Mouse (Mus musculus) gastrocnemius, postnatal 36 days (tissue): ENCODE measurements around the gene Olfr1291-ps1. TPM values are rescaled to one million over a fixed set of nuclear protein-coding genes. Genes with fewer than 3 reads are reported as not detected.

Source experiments
- DNase-seq, 2 experiments: peaks; one replicate each; pipeline ENCODE4 v3.0.0; 2022
- intact Hi-C: fragments of 180-260 bp; cut with DNase I; formaldehyde crosslinking; loops from one replicate; pipeline ENCODE4 v1.15.1; 2025
- long read RNA-seq, 2 experiments: library from polyadenylated mRNA; stranded (forward); transcript quantifications; one replicate each; pipeline ENCODE4 v2.0.0; 2021
- total RNA-seq, 2 experiments: library from RNA; stranded (reverse); gene quantifications; 2 replicates each; pipeline ENCODE4 v1.2.3; 2021

Gene Olfr1291-ps1
- not detected for total RNA-seq
- long read RNA-seq, experiment 1, result 0 reads
- long read RNA-seq, experiment 2, result 0 reads

DNA sequence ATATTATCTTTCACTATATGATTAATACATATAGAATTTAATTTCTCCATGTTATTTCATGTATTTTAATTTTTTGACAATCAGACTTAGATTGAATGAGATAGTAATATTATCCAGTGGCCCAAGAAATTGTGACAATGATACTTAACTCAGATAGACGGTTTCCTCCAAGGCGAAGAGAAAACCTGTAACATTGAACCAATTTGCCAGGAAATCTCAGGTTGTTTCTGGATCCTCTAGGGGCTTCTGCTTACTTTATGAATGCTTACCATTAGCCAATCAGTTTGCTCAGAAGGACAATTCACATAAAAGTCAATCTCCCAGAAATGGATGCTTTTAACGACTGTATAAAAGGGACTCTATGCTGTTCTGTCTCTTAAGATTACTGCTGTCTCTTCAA is at the start of gene Olfr1291-ps1:
Gene Olfr1291-ps1, plus strand, starts transcription at position 301 of the 400 bp plus-strand sequence.
- intact Hi-C loops, result no loop called here
- DNase-seq, result no peak

DNA sequence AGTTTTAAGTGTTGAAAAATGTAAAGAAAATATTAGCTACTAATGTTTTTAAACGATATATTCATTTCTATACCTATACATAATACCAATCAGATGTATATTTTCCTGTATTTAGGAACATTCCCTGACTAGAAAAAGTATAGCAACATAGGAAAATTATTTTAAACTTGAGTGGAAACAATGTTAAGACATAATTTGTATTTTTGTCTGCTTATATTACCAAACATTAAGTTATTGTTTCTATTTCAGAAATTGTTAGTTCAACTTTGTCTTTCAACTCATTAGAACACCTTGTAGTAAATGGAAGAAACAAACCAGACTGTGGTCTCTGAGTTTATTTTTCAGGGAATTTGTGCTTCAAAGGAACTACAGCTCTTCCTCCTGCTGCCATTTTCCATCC is 48.1 kb upstream of the Olfr1291-ps1 start, which contains the start of gene Olfr1287:
Gene Olfr1287, plus strand, starts transcription at position 301 of the 400 bp plus-strand sequence.
- intact Hi-C loops, result no loop called here
- no peak for DNase-seq

DNA sequence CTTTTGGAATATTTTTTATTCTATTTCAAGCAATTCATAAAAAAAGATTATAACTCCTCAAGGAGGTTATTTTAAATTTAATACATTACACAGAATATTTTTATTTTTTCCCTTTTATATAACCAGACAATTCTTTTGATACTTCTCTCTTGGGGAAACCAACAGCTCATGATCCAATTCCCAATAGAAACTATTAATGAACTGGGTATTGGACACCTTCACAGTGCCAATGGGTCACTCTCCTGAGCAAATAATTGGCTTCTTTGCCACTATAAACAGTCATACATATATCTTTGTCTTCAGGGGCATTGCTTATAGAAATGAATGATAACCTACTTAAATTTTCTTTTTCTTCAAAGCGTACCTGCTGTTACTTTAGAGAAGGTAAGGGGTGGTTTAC is 23.2 kb upstream of the Olfr1291-ps1 start, which contains the start of gene Olfr1288:
Gene Olfr1288, plus strand, starts transcription at position 301 of the 400 bp plus-strand sequence.
- DNase-seq, result no peak
- intact Hi-C loops, result no loop called here

DNA sequence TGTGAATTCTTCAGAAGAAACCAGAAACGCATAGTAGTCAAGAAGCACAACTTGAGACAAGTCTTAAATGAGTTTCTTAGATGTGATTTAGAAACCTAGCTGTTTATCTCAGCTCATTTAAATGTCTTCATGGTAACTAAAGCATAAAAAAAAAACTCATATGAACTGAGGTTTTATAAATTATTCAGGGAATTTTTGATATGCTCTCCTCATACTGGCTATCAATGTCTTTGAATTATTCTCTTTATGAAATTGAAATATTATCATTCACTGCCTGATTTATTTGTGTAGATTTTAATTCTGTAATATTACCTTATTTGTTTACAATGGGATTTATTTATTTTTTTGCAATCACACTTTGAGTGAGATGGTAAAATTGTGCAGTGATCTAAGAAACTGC is 16.5 kb upstream of the Olfr1291-ps1 start, which contains the start of gene Olfr1289:
Gene Olfr1289, plus strand, starts transcription at position 301 of the 400 bp plus-strand sequence.
- intact Hi-C loops, result no loop called here

GRCm38 (mm10) chr2:111493729-111494128 is 3.3 kb upstream of the Olfr1291-ps1 start, which contains the start of gene Olfr1290:
Gene Olfr1290, minus strand, starts transcription at chr2:111493829.
- DNase-seq, result no peak
- intact Hi-C loops, result no loop called here

More for the DNA sequence above, 16.5 kb upstream of the Olfr1291-ps1 start, which contains the start of gene Olfr1289:
- DNase-seq, result no peak

DNA sequence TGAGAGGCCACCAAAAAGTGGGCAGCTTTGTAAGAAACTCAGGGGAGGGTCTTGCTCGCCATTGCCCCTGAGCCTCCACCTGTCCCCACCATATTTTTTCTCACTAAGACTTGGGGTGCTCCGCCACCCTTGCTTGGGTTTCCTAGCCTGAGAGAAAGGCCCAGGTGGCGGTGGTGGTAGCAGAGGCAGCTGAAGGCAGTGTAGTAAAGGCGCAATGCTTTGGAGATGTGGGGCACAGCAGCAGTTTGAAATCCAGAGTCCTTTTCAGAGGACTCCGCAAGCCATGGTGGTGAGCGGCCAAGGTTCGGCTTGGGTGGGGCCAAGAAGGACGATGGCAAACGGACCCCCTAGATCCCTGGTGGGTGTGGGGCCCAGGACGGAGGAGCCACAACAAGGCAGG is 20.5 kb downstream of the Olfr1291-ps1 start:
- DNase-seq, result no peak
- intact Hi-C loops, result no loop called here

GRCm38 (mm10) chr2:111524903-111525302 is 27.9 kb downstream of the Olfr1291-ps1 start, which contains the start of gene Olfr1293-ps:
Gene Olfr1293-ps, plus strand, starts transcription at chr2:111525203.
- intact Hi-C loops, result no loop called here
- DNase-seq, result no peak

DNA sequence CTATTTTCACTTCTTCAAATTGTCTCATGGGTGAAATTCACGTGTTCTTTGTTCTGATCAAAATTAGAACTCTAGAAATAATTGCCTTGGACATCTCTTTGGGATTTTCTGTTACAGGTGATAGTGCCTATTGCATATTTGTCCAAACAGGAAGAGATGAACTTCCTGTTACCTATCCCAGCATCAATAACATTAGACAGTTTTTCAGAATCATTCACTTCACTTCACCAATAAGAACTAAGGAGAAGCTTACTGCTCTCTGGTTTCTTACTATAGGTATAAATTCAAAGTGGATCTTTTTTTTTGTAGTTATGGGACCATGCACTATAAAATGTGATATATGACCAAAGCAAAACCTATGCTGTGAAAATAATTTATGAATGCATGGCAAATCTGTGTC is 43.2 kb downstream of the Olfr1291-ps1 start, which contains the start of gene Olfr1294:
Gene Olfr1294, minus strand, starts transcription at position 101 of the 400 bp plus-strand sequence.
- intact Hi-C loops, result no loop called here
- DNase-seq, result no peak

Other genes with a start within 250 kb of the Olfr1291-ps1 start
- not detected for gene Olfr1276, start 242.7 kb upstream of the Olfr1291-ps1 start, total RNA-seq
- not detected for gene Olfr1277, start 223.1 kb upstream of the Olfr1291-ps1 start, total RNA-seq
- gene Olfr1278, start 207.0 kb upstream of the Olfr1291-ps1 start, total RNA-seq, result not detected
- gene Olfr1279, start 196.5 kb upstream of the Olfr1291-ps1 start, total RNA-seq, result not detected
- not detected for gene Olfr1280, start 183.2 kb upstream of the Olfr1291-ps1 start, total RNA-seq
- not detected for gene Olfr1281, start 170.7 kb upstream of the Olfr1291-ps1 start, total RNA-seq
- not detected for gene Olfr1282, start 161.1 kb upstream of the Olfr1291-ps1 start, total RNA-seq
- gene Olfr1283, start 130.4 kb upstream of the Olfr1291-ps1 start, total RNA-seq, result not detected
- gene Olfr1284, start 121.7 kb upstream of the Olfr1291-ps1 start, total RNA-seq, result not detected
- gene Olfr1286, start 74.1 kb upstream of the Olfr1291-ps1 start, total RNA-seq, result not detected
- gene Olfr1287, start 48.0 kb upstream of the Olfr1291-ps1 start, total RNA-seq, result not detected
- gene Olfr1288, start 23.1 kb upstream of the Olfr1291-ps1 start, total RNA-seq, result not detected
- gene Olfr1289, start 16.4 kb upstream of the Olfr1291-ps1 start, total RNA-seq, result not detected
- not detected for gene Olfr1290, start 3.4 kb upstream of the Olfr1291-ps1 start, total RNA-seq
- not detected for gene Olfr1293-ps, start 28.0 kb downstream of the Olfr1291-ps1 start, total RNA-seq
- gene Olfr1294, start 43.1 kb downstream of the Olfr1291-ps1 start, total RNA-seq, result not detected
- gene Olfr1295, start 72.5 kb downstream of the Olfr1291-ps1 start, total RNA-seq, result not detected
- gene Olfr1297, start 129.3 kb downstream of the Olfr1291-ps1 start, total RNA-seq, result not detected
- gene Olfr1298, start 152.0 kb downstream of the Olfr1291-ps1 start, total RNA-seq, result not detected
- not detected for gene Olfr1299, start 164.2 kb downstream of the Olfr1291-ps1 start, total RNA-seq